Mouse (Mus musculus) liver, embryonic 15.5 days (tissue): ENCODE measurements around the gene Scarf2. TPM values are rescaled to one million over a fixed set of nuclear protein-coding genes. Genes with fewer than 3 reads are reported as not detected.
A peak's percentile ranks its signal among the peaks of the same experiment; 100 is the strongest.

Source experiments
- ATAC-seq: fragments of 200-750 bp; cut with Nextera tagmentation; 2 replicates; pipeline ENCODE4 v1.8.0; 2017; ENCODE audit warnings: moderate number of reproducible peaks, mild to moderate bottlenecking, moderate library complexity; ENCODE audit not compliant: insufficient read depth
- H3K27ac ChIP-seq: fragments of 300-500 bp; sonication (generic); replicated peaks from 2 replicates; pipeline ENCODE4 v1.5.1; 2015; ENCODE audit warnings: mild to moderate bottlenecking, inconsistent platforms
- H3K27me3 ChIP-seq: fragments of 300-500 bp; sonication (generic); 2 replicates; pipeline ENCODE4 v1.6.1; 2015; ENCODE audit warnings: mild to moderate bottlenecking, inconsistent platforms
- H3K36me3 ChIP-seq: fragments of 300-500 bp; sonication (generic); replicated peaks from 2 replicates; pipeline ENCODE4 v1.6.1; 2015; ENCODE audit warnings: moderate library complexity, mild to moderate bottlenecking, inconsistent platforms
- H3K4me1 ChIP-seq: fragments of 300-500 bp; sonication (generic); replicated peaks from 2 replicates; pipeline ENCODE4 v1.6.1; 2015; ENCODE audit warnings: inconsistent platforms
- H3K4me2 ChIP-seq: fragments of 300-500 bp; sonication (generic); 2 replicates; pipeline ENCODE4 v1.6.1; 2015; ENCODE audit warnings: moderate library complexity, mild to moderate bottlenecking, inconsistent platforms
- H3K4me3 ChIP-seq: fragments of 300-500 bp; sonication (generic); replicated peaks from 2 replicates; pipeline ENCODE4 v1.5.1; 2015; ENCODE audit warnings: mild to moderate bottlenecking, inconsistent platforms
- H3K9ac ChIP-seq: fragments of 300-500 bp; sonication (generic); 2 replicates; pipeline ENCODE4 v1.6.1; 2015; ENCODE audit warnings: moderate library complexity, mild to moderate bottlenecking, inconsistent platforms
- H3K9me3 ChIP-seq: fragments of 300-500 bp; sonication (generic); replicated peaks from 2 replicates; pipeline ENCODE4 v1.6.1; 2016; ENCODE audit warnings: inconsistent platforms
- WGBS: fragments of 180-500 bp; shearing (Covaris S2); methylation state at CpG from one replicate; pipeline ENCODE4 v1.1.7; 2015; ENCODE audit warnings: mixed read lengths; ENCODE audit not compliant: insufficient replicate concordance; 5-methylcytosine and 5-hydroxymethylcytosine counted together
- polyA plus RNA-seq: library from polyadenylated mRNA; unstranded; fragments of >200 nt; fragmentation: Nextera tagmentation; extraction: Ambion mirVana; gene quantifications from 2 replicates; pipeline ENCODE4 v1.2.1, GENCODE M21; 2015

The Scarf2 gene
- 1.0 and 1.8 TPM in 2 replicates for polyA plus RNA-seq

GRCm38 (mm10) chr16:17796971-17797811 lies at the start of gene Scarf2:
Gene Scarf2, plus strand, starts transcription at chr16:17797282.
- peaks cover 86% of the 10 kb centered on the region for H3K27me3 ChIP-seq
- H3K4me3 ChIP-seq = peak within 1 kb of the TSS; percentile 43
- ATAC-seq = no peak
- no peak within 1 kb of the TSS; the same call in 1 of the 2 replicates for H3K27ac ChIP-seq
- peak within 1 kb of the TSS; percentile 23; the same call in 1 of the 2 replicates for H3K9ac ChIP-seq
- WGBS = 2% methylated on average over 77 of the region's 81 CpGs
- H3K9me3 ChIP-seq = no peaks in the 10 kb centered on the region
- peaks cover 18% of the 10 kb centered on the region for H3K4me1 ChIP-seq
- peak within 1 kb of the TSS; percentile 66 for H3K4me2 ChIP-seq
- H3K36me3 ChIP-seq = 0 out of 2 replicates have a peak, but pooled peaks cover 6% of the 10 kb centered on the region

- WGBS = 25% methylated on average over 3 of the region's 3 CpGs
- no peaks in the 10 kb centered on the region for H3K9me3 ChIP-seq
- peak; percentile 25; the same call in 1 of the 2 replicates for ATAC-seq
Measured at GRCm38 (mm10) chr16:17753001-17753400, 44.1 kb upstream of the Scarf2 start.

GRCm38 (mm10) chr16:17753686-17754085 lies 43.4 kb upstream of the Scarf2 start:
- no peaks in the 10 kb centered on the region for H3K9me3 ChIP-seq
- no peak for ATAC-seq
- 15% methylated on average over 1 of the region's 1 CpGs for WGBS

More at GRCm38 (mm10) chr16:17753001-17753400, 44.1 kb upstream of the Scarf2 start:
- H3K9ac ChIP-seq = no peak overlapping the region
- no peaks in the 10 kb centered on the region for H3K36me3 ChIP-seq
- no peak overlapping the region for H3K4me2 ChIP-seq
- H3K27ac ChIP-seq = no peak overlapping the region
- H3K4me3 ChIP-seq = no peak overlapping the region
- no peaks in the 10 kb centered on the region for H3K4me1 ChIP-seq
- peaks cover 7% of the 10 kb centered on the region for H3K27me3 ChIP-seq

GRCm38 (mm10) chr16:17757756-17758155 lies 39.3 kb upstream of the Scarf2 start:
- WGBS = 76% methylated on average over 1 of the region's 1 CpGs
- no peak overlapping the region for H3K27ac ChIP-seq

More at GRCm38 (mm10) chr16:17753686-17754085, 43.4 kb upstream of the Scarf2 start:
- H3K9ac ChIP-seq = no peak overlapping the region
- H3K4me1 ChIP-seq = peaks cover 1% of the 10 kb centered on the region
- H3K4me2 ChIP-seq = no peak overlapping the region
- no peak overlapping the region for H3K4me3 ChIP-seq
- no peaks in the 10 kb centered on the region for H3K36me3 ChIP-seq
- H3K27me3 ChIP-seq = peaks cover 7% of the 10 kb centered on the region
- H3K27ac ChIP-seq = no peak overlapping the region

GRCm38 (mm10) chr16:17758902-17759301 lies 38.2 kb upstream of the Scarf2 start:
- H3K27ac ChIP-seq = no peak overlapping the region
- H3K4me3 ChIP-seq = peak overlapping the region; percentile 61
- peaks cover 48% of the 10 kb centered on the region for H3K4me1 ChIP-seq
- WGBS = 28% methylated on average over 9 of the region's 9 CpGs
- H3K9ac ChIP-seq = no peak overlapping the region
- peak overlapping the region; percentile 98 for H3K4me2 ChIP-seq
- no peaks in the 10 kb centered on the region for H3K36me3 ChIP-seq
- no peaks in the 10 kb centered on the region for H3K9me3 ChIP-seq
- peaks cover 20% of the 10 kb centered on the region for H3K27me3 ChIP-seq
- no peak for ATAC-seq

More at GRCm38 (mm10) chr16:17757756-17758155, 39.3 kb upstream of the Scarf2 start:
- Histone ChIP-seq H3K4me1 (peaks cover 39% of the 10 kb centered on the region), H3K27me3 (peaks cover 20% of the 10 kb centered on the region), H3K4me2 (no peak overlapping the region), H3K9me3 (no peaks in the 10 kb centered on the region), H3K4me3 (no peak overlapping the region), H3K36me3 (no peaks in the 10 kb centered on the region), H3K9ac (no peak overlapping the region)
- ATAC-seq = no peak

GRCm38 (mm10) chr16:17759344-17759773 lies 37.7 kb upstream of the Scarf2 start, which contains the start of gene Klhl22:
Gene Klhl22, plus strand, starts transcription at chr16:17759618.
- under 1% methylated on average over 24 of the region's 28 CpGs for WGBS
- Histone ChIP-seq H3K4me1 (peaks cover 53% of the 10 kb centered on the region), H3K36me3 (no peaks in the 10 kb centered on the region), H3K4me3 (peak within 1 kb of the TSS; percentile 61), H3K9ac (peak within 1 kb of the TSS; percentile 63), H3K27me3 (peaks cover 20% of the 10 kb centered on the region), H3K27ac (0 out of 2 replicates have a peak within 1 kb of the TSS, but pooled peaks have one; percentile 41), H3K9me3 (no peaks in the 10 kb centered on the region), H3K4me2 (peak within 1 kb of the TSS; percentile 98)
- ATAC-seq = peak; percentile 78

- H3K4me3 ChIP-seq = peak overlapping the region; percentile 61
- 0 out of 2 replicates have a peak overlapping the region, but pooled peaks have one; percentile 41 for H3K27ac ChIP-seq
- peak overlapping the region; percentile 98 for H3K4me2 ChIP-seq
- no peaks in the 10 kb centered on the region for H3K9me3 ChIP-seq
- peak; percentile 43 for ATAC-seq
- H3K27me3 ChIP-seq = peaks cover 20% of the 10 kb centered on the region
- H3K4me1 ChIP-seq = peaks cover 53% of the 10 kb centered on the region
- H3K9ac ChIP-seq = peak overlapping the region; percentile 63
- H3K36me3 ChIP-seq = no peaks in the 10 kb centered on the region
- 2% methylated on average over 54 of the region's 54 CpGs for WGBS
Measured at GRCm38 (mm10) chr16:17759813-17760321, 37.2 kb upstream of the Scarf2 start.

GRCm38 (mm10) chr16:17760657-17761056 lies 36.4 kb upstream of the Scarf2 start:
- ATAC-seq = 0 out of 2 replicates have a peak, but pooled peaks have one; percentile 49
- Histone ChIP-seq H3K36me3 (0 out of 2 replicates have a peak, but pooled peaks cover 4% of the 10 kb centered on the region), H3K27ac (peak overlapping the region; percentile 45; the same call in 1 of the 2 replicates), H3K4me1 (peaks cover 56% of the 10 kb centered on the region), H3K9me3 (no peaks in the 10 kb centered on the region), H3K4me2 (peak overlapping the region; percentile 98), H3K9ac (no peak overlapping the region), H3K4me3 (peak overlapping the region; percentile 61; the same call in 1 of the 2 replicates), H3K27me3 (peaks cover 20% of the 10 kb centered on the region)
- WGBS = 19% methylated on average over 8 of the region's 8 CpGs

GRCm38 (mm10) chr16:17761074-17761473 lies 36.0 kb upstream of the Scarf2 start:
- Histone ChIP-seq H3K4me3 (no peak overlapping the region), H3K9ac (no peak overlapping the region), H3K36me3 (0 out of 2 replicates have a peak, but pooled peaks cover 4% of the 10 kb centered on the region), H3K4me1 (peaks cover 60% of the 10 kb centered on the region), H3K9me3 (no peaks in the 10 kb centered on the region), H3K27me3 (peaks cover 20% of the 10 kb centered on the region), H3K27ac (peak overlapping the region; percentile 45; the same call in 1 of the 2 replicates), H3K4me2 (peak overlapping the region; percentile 98)
- WGBS = 11% methylated on average over 1 of the region's 1 CpGs
- ATAC-seq = peak; percentile 48

GRCm38 (mm10) chr16:17764108-17764511 lies 33.0 kb upstream of the Scarf2 start:
- Histone ChIP-seq H3K9me3 (no peaks in the 10 kb centered on the region), H3K4me3 (no peak overlapping the region), H3K4me1 (peaks cover 61% of the 10 kb centered on the region), H3K9ac (peak overlapping the region; percentile 11; the same call in 1 of the 2 replicates), H3K4me2 (peak overlapping the region; percentile 23; the same call in 1 of the 2 replicates), H3K27ac (peak overlapping the region; percentile 0; the same call in 1 of the 2 replicates), H3K27me3 (peaks cover 13% of the 10 kb centered on the region), H3K36me3 (0 out of 2 replicates have a peak, but pooled peaks cover 4% of the 10 kb centered on the region)
- ATAC-seq = peak; percentile 17; the same call in 1 of the 2 replicates
- 49% methylated on average over 4 of the region's 4 CpGs for WGBS
